Mouse (Mus musculus) CD4-positive, CD25-positive, alpha-beta regulatory T cell, adult 9 weeks (primary cell): ENCODE data around the gene Olfr1417. TPM values are rescaled to one million over a fixed set of nuclear protein-coding genes. Genes with fewer than 3 reads are reported as not detected.

Experiments
- polyA plus RNA-seq: library from polyadenylated mRNA; unstranded; fragments of 100-300 nt; shearing (Covaris generic); gene quantifications from one replicate; pipeline ENCODE4 v1.2.1, GENCODE M21; 2017

Olfr1417 gene
- polyA plus RNA-seq, result not detected

DNA sequence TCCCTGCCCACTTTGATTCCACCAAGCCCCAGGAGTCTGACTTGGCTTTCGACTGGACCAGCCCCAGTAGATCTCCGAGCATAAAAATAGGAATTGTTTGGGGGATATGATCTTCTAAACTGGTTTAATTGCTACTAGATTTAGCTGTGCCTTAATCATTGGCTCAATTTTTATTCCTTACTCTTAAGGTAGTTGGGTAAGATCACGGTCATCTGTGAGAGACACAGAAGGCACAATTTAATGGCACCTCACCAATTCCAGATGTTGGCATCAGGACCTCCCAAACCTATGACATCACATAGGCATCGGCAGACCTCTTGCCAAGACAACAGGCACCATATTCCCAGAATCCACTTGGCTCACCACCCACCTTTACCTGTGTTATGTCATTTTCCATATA is at the start of gene Olfr1417:
TSS of gene Olfr1417 (minus strand) at position 101 of the 400 bp plus-strand sequence.

DNA sequence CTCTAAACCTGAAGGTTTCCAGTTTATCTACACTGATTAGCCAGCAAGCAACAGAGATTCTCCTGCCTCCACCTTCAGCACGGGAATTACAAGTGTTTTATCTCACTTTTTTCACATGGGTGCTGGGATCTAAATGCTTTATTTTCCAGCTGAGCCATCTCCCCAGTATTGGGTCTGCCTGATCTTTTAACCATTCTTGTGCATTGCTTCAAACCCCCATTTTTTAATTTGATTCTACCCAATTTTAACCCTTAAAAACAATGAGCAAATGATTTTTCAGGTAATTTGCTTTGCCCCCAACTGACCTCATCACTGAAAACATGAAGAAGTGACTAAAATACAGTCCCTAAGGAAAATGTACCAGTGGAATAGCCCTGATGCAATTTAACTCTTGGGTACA is 47.2 kb upstream of the Olfr1417 start, which contains the start of gene Olfr1420:
TSS of gene Olfr1420 (plus strand) at position 301 of the 400 bp plus-strand sequence.

DNA sequence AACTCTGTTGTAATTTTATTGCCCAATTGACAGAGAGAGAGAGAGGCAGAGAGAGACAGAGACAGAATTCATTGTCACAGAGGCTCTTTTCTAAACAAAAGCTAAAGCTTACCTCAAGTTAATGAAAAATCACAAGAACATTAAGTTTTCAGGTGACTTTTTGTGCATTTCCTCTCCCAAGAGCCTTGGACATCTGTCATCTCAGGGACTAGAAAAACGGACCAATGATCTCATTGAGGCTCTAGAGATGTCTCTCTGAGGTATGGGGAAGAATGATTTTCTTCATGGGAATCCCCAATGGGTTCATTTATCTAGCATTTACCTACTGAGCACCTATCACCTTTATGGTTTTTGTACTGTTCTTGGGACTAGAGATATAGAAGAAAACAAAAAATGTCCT is 36.0 kb upstream of the Olfr1417 start, which contains the start of gene Olfr1419:
TSS of gene Olfr1419 (minus strand) at position 101 of the 400 bp plus-strand sequence.

DNA sequence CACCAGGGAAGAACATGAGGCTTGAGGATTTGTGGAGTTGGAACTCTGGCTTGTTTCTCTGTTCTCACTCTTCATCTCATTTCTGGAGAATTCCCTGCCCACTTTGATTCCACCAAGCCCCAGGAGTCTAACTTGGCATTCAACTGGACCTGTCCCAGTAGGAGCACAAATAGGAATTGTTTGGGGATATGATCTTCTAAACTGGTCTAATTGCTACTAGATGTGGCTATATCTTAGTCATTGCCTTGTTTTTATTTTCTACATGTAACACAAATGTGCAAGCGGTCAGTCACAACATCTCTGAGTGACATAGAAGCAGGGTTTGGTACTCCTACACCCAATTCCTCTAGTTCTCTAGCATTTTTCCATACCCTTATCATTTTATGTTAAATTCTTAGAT is 21.9 kb upstream of the Olfr1417 start, which contains the start of gene Olfr1418:
TSS of gene Olfr1418 (minus strand) at position 101 of the 400 bp plus-strand sequence.

DNA sequence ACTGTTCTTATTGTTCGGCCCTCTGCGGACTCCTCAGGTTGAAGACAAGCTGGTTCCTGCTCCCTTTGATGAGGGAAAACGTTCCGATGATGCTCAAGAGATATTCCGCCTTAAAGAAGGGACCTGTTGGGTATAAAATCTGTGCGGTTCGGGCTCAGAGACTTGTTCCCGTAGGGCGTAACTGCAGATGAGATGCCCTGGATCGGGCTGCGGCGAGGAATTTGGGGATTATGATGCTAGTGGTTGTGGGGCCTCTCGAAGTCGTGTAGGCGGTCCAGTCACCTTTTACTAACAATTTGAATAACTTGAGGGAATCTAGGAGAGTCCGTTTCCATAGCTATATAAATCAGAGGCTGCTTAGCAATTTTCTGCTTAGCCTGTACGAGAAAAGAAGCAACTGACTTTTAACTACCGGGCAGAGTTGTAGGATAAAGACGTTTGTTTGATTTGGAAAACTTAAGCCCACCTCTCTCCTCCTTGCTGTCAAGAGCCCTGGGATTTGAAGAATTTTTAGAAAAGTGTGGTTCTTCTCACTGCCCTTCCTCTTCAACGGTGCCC is 19.8 kb downstream of the Olfr1417 start, which contains the start of gene Stx3:
TSS of gene Stx3 (minus strand) at position 261 of the 558 bp plus-strand sequence.

Other genes with a start within 250 kb of the Olfr1417 start
- gene Ms4a6d, start 234.4 kb downstream of the Olfr1417 start, polyA plus RNA-seq, result 11.4 TPM
- 0.11 TPM for gene Ms4a2, start 215.5 kb downstream of the Olfr1417 start, polyA plus RNA-seq
- not detected for gene Ms4a3, start 198.4 kb downstream of the Olfr1417 start, polyA plus RNA-seq
- not detected for gene Oosp2, start 178.7 kb downstream of the Olfr1417 start, polyA plus RNA-seq
- 0.53 TPM for gene Oosp1, start 148.1 kb downstream of the Olfr1417 start, polyA plus RNA-seq
- not detected for gene Oosp3, start 142.2 kb downstream of the Olfr1417 start, polyA plus RNA-seq
- not detected for gene Gif, start 91.7 kb downstream of the Olfr1417 start, polyA plus RNA-seq
- 50.3 TPM for gene Mrpl16, start 68.8 kb downstream of the Olfr1417 start, polyA plus RNA-seq
- 2.5 TPM for gene Stx3, start 19.8 kb downstream of the Olfr1417 start, polyA plus RNA-seq
- not detected for gene Olfr1418, start 21.8 kb upstream of the Olfr1417 start, polyA plus RNA-seq
- not detected for gene Olfr1419, start 35.9 kb upstream of the Olfr1417 start, polyA plus RNA-seq
- not detected for gene Olfr1420, start 47.3 kb upstream of the Olfr1417 start, polyA plus RNA-seq
- 19.9 TPM for gene Patl1, start 73.2 kb upstream of the Olfr1417 start, polyA plus RNA-seq
- gene Osbp, start 126.7 kb upstream of the Olfr1417 start, polyA plus RNA-seq, result 3.4 TPM
- not detected for gene Olfr1423, start 202.1 kb upstream of the Olfr1417 start, polyA plus RNA-seq
- not detected for gene Olfr1424, start 223.5 kb upstream of the Olfr1417 start, polyA plus RNA-seq
- gene Olfr1425, start 238.5 kb upstream of the Olfr1417 start, polyA plus RNA-seq, result not detected